Mouse (Mus musculus) inflammation-experienced regulatory T-cells (primary cell): ENCODE data around the gene Enox2. TPM values are rescaled to one million over a fixed set of nuclear protein-coding genes. Genes with fewer than 3 reads are reported as not detected.

Source experiments
- polyA plus RNA-seq, 2 experiments: library from polyadenylated mRNA; unstranded; fragments of 100-300 nt; shearing (Covaris generic); gene quantifications; one replicate each; pipeline ENCODE4 v1.2.1; 2017

Enox2 gene
- 10 to 100 TPM in 1 of 2 experiments, 1 to 10 TPM in 1; 9.4 to 11.5 TPM for polyA plus RNA-seq

GRCm38 (mm10) chrX:49287700-49288563, at the start of gene Enox2:
Gene Enox2 (minus strand): TSS chrX:49288259.

Other genes with a start within 250 kb of the Enox2 start
- under 1 TPM in 1 of 2 experiments, not detected in 1; 0.91 TPM for gene Arhgap36, start 175.7 kb upstream of the Enox2 start, polyA plus RNA-seq